Mouse (Mus musculus) lung, embryonic 14.5 days (tissue): ENCODE measurements at regions not wholly inside any gene's neighbourhood (a gene's known extent, or its start where the extent isn't known, plus 50 kb on each side); places are given as distances from the start of the nearest gene placed in this dataset.
A peak's percentile ranks its signal among the peaks of the same experiment; 100 is the strongest.

Source experiments
- ATAC-seq: fragments of 200-750 bp; cut with Nextera tagmentation; 2 replicates; pipeline ENCODE4 v1.8.0; 2017; ENCODE audit warnings: mild to moderate bottlenecking, moderate TSS enrichment, moderate library complexity; ENCODE audit not compliant: insufficient read depth
- DNase-seq: peaks from one replicate; pipeline ENCODE4 v3.0.0-alpha.2; 2015
- H3K27ac ChIP-seq: fragments of 300-500 bp; sonication (generic); 2 replicates; pipeline ENCODE4 v1.5.1; 2014; ENCODE audit warnings: low read depth, mild to moderate bottlenecking, moderate library complexity
- H3K27me3 ChIP-seq: fragments of 300-500 bp; sonication (generic); 2 replicates; pipeline ENCODE4 v1.6.1; 2014; ENCODE audit warnings: low read length, control low read depth; ENCODE audit not compliant: insufficient read depth
- H3K36me3 ChIP-seq: fragments of 300-500 bp; sonication (generic); 2 replicates; pipeline ENCODE4 v1.6.1; 2014; ENCODE audit warnings: control low read depth; ENCODE audit not compliant: insufficient read depth
- H3K4me1 ChIP-seq: fragments of 300-500 bp; sonication (generic); 2 replicates; pipeline ENCODE4 v1.6.1; 2014; ENCODE audit warnings: antibody characterized with exemption, control low read depth; ENCODE audit not compliant: insufficient read depth
- H3K4me2 ChIP-seq: fragments of 300-500 bp; sonication (generic); 2 replicates; pipeline ENCODE4 v1.6.1; 2014; ENCODE audit warnings: mild to moderate bottlenecking
- H3K4me3 ChIP-seq: fragments of 300-500 bp; sonication (generic); 2 replicates; pipeline ENCODE4 v1.5.1; 2014; ENCODE audit warnings: low read depth, low read length
- H3K9ac ChIP-seq: fragments of 300-500 bp; sonication (generic); 2 replicates; pipeline ENCODE4 v1.6.1; 2014
- H3K9me3 ChIP-seq: fragments of 300-500 bp; sonication (generic); 2 replicates; pipeline ENCODE4 v1.6.1; 2016; ENCODE audit warnings: low read depth, low read length, control low read depth
- CTCF ChIP-seq: IDR thresholded peaks from 2 replicates; pipeline ENCODE4 v1.5.1; 2016; ENCODE audit warnings: antibody characterized with exemption, low read depth
- WGBS: fragments of 180-500 bp; shearing (Covaris S2); extraction: QIAGEN DNeasy Blood & Tissue Kit; methylation state at CpG from one replicate; pipeline ENCODE4 v1.1.7; 2014; 5-methylcytosine and 5-hydroxymethylcytosine counted together

DNA sequence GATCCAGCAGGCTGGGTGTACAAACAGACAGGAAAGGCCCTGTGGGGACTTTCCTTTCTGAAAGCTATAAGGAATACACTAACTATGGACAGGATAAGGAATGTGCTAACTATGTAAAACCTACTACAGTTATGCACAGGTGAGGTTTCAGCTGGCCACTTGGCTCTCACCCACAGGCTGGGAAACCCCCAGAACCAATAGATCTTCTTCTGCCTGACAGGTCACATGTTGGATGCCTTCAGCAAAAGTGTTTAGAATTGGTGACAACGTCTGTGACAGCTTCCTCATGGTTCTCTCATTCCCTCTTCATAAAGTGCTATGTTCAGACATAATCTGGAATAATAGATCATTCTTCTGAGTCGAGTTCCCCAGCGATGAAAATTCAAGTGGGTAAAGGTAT is 356.0 kb downstream of the Adgrl2 start:
- ATAC-seq (no peak), DNase-seq (no peak)
- 9% methylated on average over 3 of the region's 3 CpGs for WGBS
- Histone ChIP-seq H3K36me3 (no peaks in the 10 kb centered on the region), H3K4me3 (no peak overlapping the region), H3K4me1 (peaks cover 3% of the 10 kb centered on the region; the same call in 1 of the 2 replicates), H3K4me2 (no peak overlapping the region), H3K9me3 (no peaks in the 10 kb centered on the region), H3K27ac (no peak overlapping the region), H3K9ac (no peak overlapping the region), H3K27me3 (no peaks in the 10 kb centered on the region)
- no peak for TF ChIP-seq CTCF

DNA sequence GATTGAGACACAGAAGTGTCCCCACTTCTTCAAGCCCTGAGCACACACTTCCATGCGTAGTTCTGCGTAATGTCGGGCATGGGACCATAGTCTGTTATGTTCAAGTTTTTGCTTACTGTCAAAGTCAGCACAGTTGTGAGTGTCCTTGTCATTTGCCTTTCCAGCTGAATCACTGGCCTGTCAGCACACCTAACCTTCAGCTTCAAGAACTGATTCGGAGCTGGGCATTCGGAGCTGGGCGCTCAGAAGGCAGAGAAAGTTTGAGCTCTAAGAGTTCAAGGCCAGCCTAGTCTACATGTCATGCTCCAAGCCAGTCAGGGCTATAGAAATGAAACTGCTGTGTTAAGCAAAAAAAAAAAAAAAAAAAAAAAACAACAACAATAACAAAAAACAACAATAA is 357.1 kb downstream of the Adgrl2 start:
- H3K27me3 ChIP-seq: no peaks in the 10 kb centered on the region
- DNase-seq (no peak), ATAC-seq (no peak)
- TF ChIP-seq CTCF: no peak
- H3K9ac ChIP-seq: no peak overlapping the region
- H3K4me3 ChIP-seq: no peak overlapping the region
- no peaks in the 10 kb centered on the region for H3K36me3 ChIP-seq
- peaks cover 3% of the 10 kb centered on the region; the same call in 1 of the 2 replicates for H3K4me1 ChIP-seq
- 95% methylated on average over 6 of the region's 6 CpGs for WGBS
- H3K9me3 ChIP-seq: no peaks in the 10 kb centered on the region
- H3K4me2 ChIP-seq: no peak overlapping the region
- H3K27ac ChIP-seq: no peak overlapping the region

DNA sequence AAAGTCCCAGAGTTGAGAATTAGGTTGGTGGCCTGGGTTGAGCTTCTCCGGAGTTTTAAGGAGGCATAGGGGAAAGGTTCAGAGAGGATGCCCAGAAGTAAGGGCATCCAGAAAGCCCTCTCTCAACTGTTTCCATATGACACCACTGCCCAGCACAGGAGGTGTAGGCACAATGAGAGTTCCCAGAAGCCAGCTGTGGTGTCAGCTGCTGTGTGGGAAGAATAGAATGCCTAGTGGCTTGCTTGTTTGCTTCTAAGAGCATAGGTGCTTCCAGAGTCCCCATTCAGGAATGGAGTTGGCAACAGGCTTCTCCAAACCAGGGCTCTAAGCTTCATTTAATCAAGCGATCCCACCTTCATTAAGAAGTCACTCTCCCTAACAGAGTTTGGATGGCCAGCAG is 357.9 kb downstream of the Adgrl2 start:
- DNase-seq: no peak
- no peak overlapping the region for H3K4me3 ChIP-seq
- 91% methylated on average over 2 of the region's 2 CpGs for WGBS
- no peak for ATAC-seq
- no peak overlapping the region for H3K4me2 ChIP-seq
- no peak for TF ChIP-seq CTCF
- H3K27ac ChIP-seq: no peak overlapping the region
- H3K27me3 ChIP-seq: no peaks in the 10 kb centered on the region
- H3K36me3 ChIP-seq: no peaks in the 10 kb centered on the region
- H3K4me1 ChIP-seq: peaks cover 3% of the 10 kb centered on the region; the same call in 1 of the 2 replicates
- no peak overlapping the region for H3K9ac ChIP-seq
- no peaks in the 10 kb centered on the region for H3K9me3 ChIP-seq

DNA sequence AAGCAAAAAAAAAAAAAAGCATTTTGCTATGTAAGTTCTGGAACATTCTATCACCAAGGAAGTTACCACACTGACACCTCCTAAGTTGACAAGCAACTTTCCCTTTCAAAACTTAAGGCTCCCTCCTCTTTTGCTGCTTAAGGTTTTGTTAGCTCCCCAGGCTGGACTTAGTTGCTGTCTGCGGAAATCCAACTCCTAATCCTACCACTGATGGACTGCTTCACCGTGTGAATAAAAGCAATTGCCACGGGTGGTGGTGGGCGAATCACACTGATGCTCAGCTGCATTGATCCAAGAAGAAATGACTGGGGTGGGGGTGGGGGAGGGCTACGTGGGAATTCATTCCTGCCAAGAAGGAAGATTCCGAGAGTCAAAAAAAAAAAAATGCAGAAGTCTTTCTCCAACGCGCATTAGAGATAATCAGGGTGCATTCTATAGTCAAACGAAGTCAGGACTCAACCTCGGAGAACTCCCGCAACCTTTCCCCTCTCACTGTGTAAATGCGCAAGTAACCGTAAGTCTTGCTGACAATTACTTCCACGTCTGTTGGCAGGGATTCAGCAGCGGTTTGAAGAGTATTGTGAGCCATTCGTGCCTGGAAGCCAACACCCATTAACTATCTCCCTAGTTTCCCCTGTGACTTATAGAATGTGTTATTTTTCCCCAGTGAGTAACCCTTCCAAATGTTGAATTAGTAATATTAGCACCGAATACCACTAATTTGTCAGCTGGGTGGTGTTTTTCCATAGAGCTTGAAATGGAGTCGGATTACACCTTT is 358.8 kb downstream of the Adgrl2 start:
- WGBS: 49% methylated on average over 18 of the region's 18 CpGs
- no peak overlapping the region for H3K9ac ChIP-seq
- H3K36me3 ChIP-seq: no peaks in the 10 kb centered on the region
- no peak for TF ChIP-seq CTCF
- no peak overlapping the region for H3K4me3 ChIP-seq
- peak overlapping the region; percentile 35; the same call in 1 of the 2 replicates for H3K4me2 ChIP-seq
- H3K9me3 ChIP-seq: no peaks in the 10 kb centered on the region
- H3K4me1 ChIP-seq: peaks cover 3% of the 10 kb centered on the region; the same call in 1 of the 2 replicates
- DNase-seq: peak; percentile 62
- H3K27ac ChIP-seq: no peak overlapping the region
- H3K27me3 ChIP-seq: no peaks in the 10 kb centered on the region
- no peak for ATAC-seq

DNA sequence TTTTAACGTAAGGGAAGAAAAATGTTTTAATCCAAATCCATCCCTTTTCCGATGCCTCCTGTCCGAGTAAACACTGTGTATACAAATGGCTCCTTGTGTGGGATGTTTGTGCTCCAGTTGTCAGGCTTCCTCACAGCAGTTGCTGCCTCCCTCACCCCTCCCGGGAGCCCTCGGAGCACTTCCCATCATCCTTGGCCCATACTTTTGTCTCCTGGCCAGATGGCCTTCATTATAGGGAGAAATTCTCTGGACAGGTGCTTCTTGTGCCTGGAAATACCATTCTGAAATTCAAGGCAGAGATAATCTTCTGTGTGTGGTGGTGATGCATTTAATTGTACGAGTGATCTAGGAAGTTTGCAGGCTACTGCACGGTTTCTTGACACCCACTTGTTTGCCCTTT is 359.5 kb downstream of the Adgrl2 start:
- H3K4me3 ChIP-seq: no peak overlapping the region
- ATAC-seq (no peak), DNase-seq (no peak)
- no peak overlapping the region for H3K27ac ChIP-seq
- TF ChIP-seq CTCF: no peak
- H3K9ac ChIP-seq: no peak overlapping the region
- H3K4me1 ChIP-seq: peaks cover 3% of the 10 kb centered on the region; the same call in 1 of the 2 replicates
- no peaks in the 10 kb centered on the region for H3K9me3 ChIP-seq
- H3K36me3 ChIP-seq: no peaks in the 10 kb centered on the region
- no peak overlapping the region for H3K4me2 ChIP-seq
- 54% methylated on average over 7 of the region's 7 CpGs for WGBS
- no peaks in the 10 kb centered on the region for H3K27me3 ChIP-seq

DNA sequence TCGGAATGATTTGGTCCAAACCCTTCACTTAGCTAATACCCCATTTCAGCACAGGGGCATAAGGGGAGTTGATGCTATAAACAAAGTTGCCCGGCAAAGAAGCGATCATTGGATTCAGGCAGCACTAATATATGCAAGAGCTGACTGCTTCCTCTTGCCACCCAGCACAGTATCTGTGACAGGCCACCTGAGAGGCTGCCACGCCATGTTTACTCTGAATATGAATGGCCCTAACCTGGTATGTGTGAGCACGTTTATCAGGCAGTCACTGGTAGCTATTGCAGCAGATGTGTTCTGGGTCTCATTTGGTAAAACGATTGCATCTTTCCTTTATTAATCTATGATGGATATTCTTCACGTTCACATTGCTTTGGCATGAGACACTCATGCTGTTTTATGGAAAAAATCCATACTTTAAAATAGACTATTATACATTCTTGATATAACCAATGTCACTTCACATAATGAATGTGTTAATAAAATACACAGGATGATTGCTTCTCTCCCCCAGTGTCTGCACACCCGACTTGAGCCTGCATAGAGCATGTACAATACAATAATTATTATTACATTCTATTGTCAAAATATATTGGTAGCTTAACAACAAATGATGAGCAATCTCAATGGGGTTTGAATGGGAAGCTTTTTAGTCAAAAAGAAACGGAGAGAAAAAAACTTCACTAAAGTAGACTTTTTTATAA is 375.2 kb downstream of the Adgrl2 start:
- Histone ChIP-seq H3K27me3 (no peaks in the 10 kb centered on the region), H3K9me3 (no peaks in the 10 kb centered on the region), H3K4me1 (no peaks in the 10 kb centered on the region), H3K36me3 (no peaks in the 10 kb centered on the region), H3K4me2 (no peak overlapping the region), H3K4me3 (no peak overlapping the region), H3K27ac (no peak overlapping the region), H3K9ac (no peak overlapping the region)
- TF ChIP-seq CTCF: no peak
- DNase-seq: no peak
- no peak for ATAC-seq
- 66% methylated on average over 9 of the region's 9 CpGs for WGBS

DNA sequence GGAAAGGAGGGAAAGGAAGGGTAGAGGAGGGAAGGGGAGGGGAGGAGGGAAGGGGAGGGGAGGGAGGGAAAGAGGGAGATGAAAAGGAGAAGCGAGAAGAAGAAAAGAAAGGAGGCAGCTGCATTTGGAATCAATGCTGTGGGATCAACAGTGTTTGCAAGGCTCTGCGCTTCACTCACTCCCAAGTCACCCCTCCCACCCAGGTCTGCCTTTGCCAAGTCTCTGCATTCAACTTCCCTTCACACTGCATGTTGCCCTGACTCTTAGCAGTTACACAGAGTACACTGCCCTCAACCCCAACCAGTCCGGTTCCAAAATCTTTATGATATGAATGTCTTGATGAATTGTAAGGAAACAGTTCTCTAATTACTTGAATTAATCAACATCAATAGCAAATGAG is 376.9 kb downstream of the Adgrl2 start:
- no peaks in the 10 kb centered on the region for H3K36me3 ChIP-seq
- no peak overlapping the region for H3K27ac ChIP-seq
- no peaks in the 10 kb centered on the region for H3K4me1 ChIP-seq
- WGBS: 69% methylated on average over 3 of the region's 3 CpGs
- no peaks in the 10 kb centered on the region for H3K9me3 ChIP-seq
- H3K27me3 ChIP-seq: no peaks in the 10 kb centered on the region
- ATAC-seq (no peak), DNase-seq (peak; percentile 41)
- H3K9ac ChIP-seq: no peak overlapping the region
- TF ChIP-seq CTCF: no peak
- H3K4me2 ChIP-seq: no peak overlapping the region
- no peak overlapping the region for H3K4me3 ChIP-seq
